28 mouse cellular contexts compared by ENCODE assay signal in the genomic region with DNA sequence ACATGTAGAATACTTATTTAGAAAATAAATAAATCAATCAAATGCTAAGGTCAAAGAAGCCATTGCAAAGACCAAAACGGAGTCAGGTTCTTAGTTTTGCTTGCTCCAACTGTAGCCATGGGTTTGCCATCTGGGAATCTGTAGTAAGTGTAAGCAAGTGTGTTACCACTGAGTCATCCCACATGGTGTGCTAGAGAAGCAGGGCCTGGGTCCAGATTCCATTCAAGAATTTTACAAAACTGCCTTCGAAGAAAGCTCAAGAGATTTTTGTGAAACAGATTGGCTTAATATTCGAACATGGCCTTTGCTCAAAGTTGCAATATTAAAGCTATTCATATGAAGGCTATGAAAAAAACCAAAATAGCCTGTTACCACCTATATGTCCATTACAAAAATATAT.
DNase-seq lines count a peak whose midpoint lies in the region; ATAC-seq and TF ChIP-seq lines count a peak whose summit lies in the region.
"Had no signal": no experiment of that assay in that cellular context is flagged by ENCODE, and none has a peak within 500 bp of the region (broad histone marks: within the 10 kb centered on the region; RNA-seq: fewer than 3 reads in every experiment).

No protein-coding gene starts in this region.

- no peaks in the 10 kb centered on the region for H3K9me3 ChIP-seq in forebrain, postnatal 0 days (ENCODE audit: low read length)
- no peaks in the 10 kb centered on the region for H3K9me3 ChIP-seq in forebrain, embryonic 14.5 days (replicated peaks; ENCODE audit: control insufficient read depth, low read length)
- H3K9me3 ChIP-seq: embryonic facial prominence, embryonic 10.5 days; embryonic facial prominence, embryonic 13.5 days; forebrain, embryonic 12.5 days; heart, embryonic 10.5 days; heart, embryonic 13.5 days; hindbrain, embryonic 12.5 days; hindbrain, embryonic 15.5 days had no signal

- no peaks in the 10 kb centered on the region for H3K27me3 ChIP-seq in forebrain, postnatal 0 days (ENCODE audit: insufficient read depth, low read length)
- no peaks in the 10 kb centered on the region for H3K27me3 ChIP-seq in forebrain, embryonic 14.5 days (replicated peaks; ENCODE audit: control insufficient read depth, insufficient read depth, low read length)
- H3K27me3 ChIP-seq: embryonic facial prominence, embryonic 13.5 days; forebrain, embryonic 12.5 days; heart, embryonic 13.5 days; hindbrain, embryonic 12.5 days; hindbrain, embryonic 15.5 days had no signal

- no peak overlapping the region for H3K4me2 ChIP-seq in forebrain, postnatal 0 days (ENCODE audit: low read depth)
- no peak overlapping the region for H3K4me2 ChIP-seq in forebrain, embryonic 14.5 days (ENCODE audit: low read length)
- H3K4me2 ChIP-seq: embryonic facial prominence, embryonic 13.5 days; forebrain, embryonic 12.5 days; heart, embryonic 13.5 days; hindbrain, embryonic 12.5 days; hindbrain, embryonic 15.5 days had no signal

- no peak for TF ChIP-seq CTCF in forebrain, postnatal 0 days (IDR thresholded peaks at IDR 0.05; ENCODE audit: low read depth)

- no peaks in the 10 kb centered on the region for H3K36me3 ChIP-seq in forebrain, postnatal 0 days (ENCODE audit: insufficient read depth)
- H3K36me3 ChIP-seq in forebrain, embryonic 14.5 days (ENCODE audit: control insufficient read depth, insufficient read depth, low read length), result no peaks in the 10 kb centered on the region
- H3K36me3 ChIP-seq: embryonic facial prominence, embryonic 10.5 days; embryonic facial prominence, embryonic 13.5 days; forebrain, embryonic 12.5 days; heart, embryonic 10.5 days; heart, embryonic 13.5 days; hindbrain, embryonic 12.5 days; hindbrain, embryonic 15.5 days had no signal

- 58% methylated on average over 3 of the region's 3 CpGs for WGBS in forebrain, postnatal 0 days
- WGBS in forebrain, embryonic 14.5 days, result 71% methylated on average over 3 of the region's 3 CpGs

- H3K27ac ChIP-seq in forebrain, postnatal 0 days (ENCODE audit: low read depth, low read length), result no peak overlapping the region
- H3K27ac ChIP-seq in forebrain, embryonic 14.5 days (ENCODE audit: low read depth, low read length), result no peak overlapping the region
- H3K27ac ChIP-seq: embryonic facial prominence, embryonic 10.5 days; embryonic facial prominence, embryonic 13.5 days; forebrain, embryonic 12.5 days; heart, adult 2 months; heart, embryonic 10.5 days; heart, embryonic 13.5 days; hindbrain, embryonic 12.5 days; hindbrain, embryonic 15.5 days had no signal

- ATAC-seq in forebrain, postnatal 0 days, result no peak
- ATAC-seq in forebrain, embryonic 14.5 days, result no peak
- ATAC-seq: activated CD4-positive, CD25-positive, alpha-beta regulatory T cell, adult 4 months; forebrain, embryonic 16.5 days had no signal

- DNase-seq in forebrain, postnatal 0 days, result peak; percentile 47
- no peak for DNase-seq in forebrain, embryonic 14.5 days (ENCODE audit: low spot score)
- DNase-seq in layer of hippocampus, adult 18-20 months (ENCODE audit: low spot score in 2 of 2), result peak; percentile 25 to 73
- no peak for DNase-seq in layer of hippocampus, adult 9-10 months (ENCODE audit: low spot score)
- DNase-seq in right cerebral cortex, adult 18-20 months, result peak; percentile 51
- no peak for DNase-seq in right cerebral cortex, postnatal 25 days
- no peak for DNase-seq in urinary bladder, postnatal 4 days (ENCODE audit: low spot score in 2 of 2)
- DNase-seq: adrenal gland, postnatal 10 days; adrenal gland, postnatal 36 days; cerebellum, adult 11-12 months; cerebellum, adult 8-10 months; cerebellum, postnatal 10 days; cerebellum, postnatal 36 days; embryo, embryonic 11 days; gastrocnemius, postnatal 10 days; gastrocnemius, postnatal 36 days; heart, adult 2 months; heart, postnatal 14 days had no signal

- no peak overlapping the region for H3K4me3 ChIP-seq in forebrain, postnatal 0 days (ENCODE audit: low read depth, low read length)
- no peak overlapping the region for H3K4me3 ChIP-seq in forebrain, embryonic 14.5 days (ENCODE audit: low read depth, low read length)
- H3K4me3 ChIP-seq: embryonic facial prominence, embryonic 10.5 days; embryonic facial prominence, embryonic 13.5 days; erythroblast, embryonic 14.5 days; forebrain, embryonic 12.5 days; heart, adult 2 months; heart, embryonic 10.5 days; heart, embryonic 13.5 days; hindbrain, embryonic 12.5 days; hindbrain, embryonic 15.5 days had no signal

- no peak overlapping the region for H3K9ac ChIP-seq in forebrain, postnatal 0 days
- no peak overlapping the region for H3K9ac ChIP-seq in forebrain, embryonic 14.5 days (ENCODE audit: low read length)
- H3K9ac ChIP-seq: embryonic facial prominence, embryonic 13.5 days; forebrain, embryonic 12.5 days; heart, embryonic 13.5 days; hindbrain, embryonic 12.5 days; hindbrain, embryonic 15.5 days had no signal

- no peaks in the 10 kb centered on the region for H3K4me1 ChIP-seq in forebrain, postnatal 0 days (ENCODE audit: insufficient read depth)
- no peaks in the 10 kb centered on the region for H3K4me1 ChIP-seq in forebrain, embryonic 14.5 days (ENCODE audit: control insufficient read depth, insufficient read depth, low read length)
- H3K4me1 ChIP-seq: embryonic facial prominence, embryonic 10.5 days; embryonic facial prominence, embryonic 13.5 days; forebrain, embryonic 12.5 days; heart, embryonic 10.5 days; heart, embryonic 13.5 days; hindbrain, embryonic 12.5 days; hindbrain, embryonic 15.5 days had no signal

Comparison
In these comparisons a context has a peak if more than half of its experiments do, and no peak if none do; other contexts are left out.
1. DNase-seq: peak in forebrain, postnatal 0 days (single experiment), layer of hippocampus, adult 18-20 months (2 of 2) and right cerebral cortex, adult 18-20 months (single experiment); none in forebrain, embryonic 14.5 days (single experiment), layer of hippocampus, adult 9-10 months (single experiment), right cerebral cortex, postnatal 25 days (single experiment) and urinary bladder, postnatal 4 days (0 of 2).